ENCODE assay signal across 19 mouse cellular contexts in the genomic region with DNA sequence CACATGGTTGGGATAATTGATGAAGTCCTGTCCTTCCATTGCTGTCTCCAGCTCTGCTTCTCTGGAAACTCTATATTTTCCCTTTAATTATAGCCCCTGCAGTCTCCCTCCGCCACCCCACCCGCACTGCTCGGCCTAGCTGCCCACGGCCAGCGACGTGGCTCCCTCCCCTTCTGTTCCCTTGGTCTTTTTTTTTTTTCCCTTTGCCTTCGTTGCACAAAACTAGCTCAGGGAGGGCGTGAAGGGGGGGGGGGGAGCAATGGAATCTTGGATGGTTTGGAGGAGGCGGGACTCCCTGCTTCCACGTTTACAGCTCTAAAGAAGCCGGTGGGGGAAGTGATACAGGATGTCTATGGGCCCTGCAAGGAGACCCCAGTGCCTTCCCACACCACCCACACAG. TPM values are rescaled to one million over a fixed set of nuclear protein-coding genes. Genes with fewer than 3 reads are reported as not detected.
DNase-seq lines count a peak whose midpoint lies in the region; ATAC-seq and TF ChIP-seq lines count a peak whose summit lies in the region.
"Had no signal": no experiment of that assay in that cellular context is flagged by ENCODE, and none has a peak within 500 bp of the region (broad histone marks: within the 10 kb centered on the region; RNA-seq: fewer than 3 reads in every experiment).

No protein-coding gene starts in this region.

- intact Hi-C loops in heart, adult 2 months (cut with DNase I), result no loop called here

- WGBS in heart, adult 2 months, result 50% methylated on average over 11 of the region's 11 CpGs
- 20% methylated on average over 11 of the region's 11 CpGs for WGBS in kidney, postnatal 0 days
- WGBS in embryonic facial prominence, embryonic 14.5 days, result 20% methylated on average over 11 of the region's 11 CpGs
- WGBS in forebrain, embryonic 11.5 days, result 30% methylated on average over 11 of the region's 11 CpGs

- TF ChIP-seq EP300 in heart, adult 2 months (IDR thresholded peaks at IDR 0.05; ENCODE audit: insufficient read depth, low read depth, low read length), result no peak

- peak overlapping the region; percentile 38; the same call in 1 of the 2 replicates for H3K27ac ChIP-seq in heart, adult 2 months
- H3K27ac ChIP-seq in kidney, postnatal 0 days, result peak overlapping the region; percentile 72
- peak overlapping the region; percentile 96 for H3K27ac ChIP-seq in embryonic facial prominence, embryonic 14.5 days (replicated peaks; ENCODE audit: low read depth, low read length)
- H3K27ac ChIP-seq in forebrain, embryonic 11.5 days (ENCODE audit: low read depth, low read length), result no peak overlapping the region

- H3K4me1 ChIP-seq in heart, adult 2 months (ENCODE audit: control insufficient read depth, insufficient read depth, low read length), result peaks cover 3% of the 10 kb centered on the region; the same call in 1 of the 2 replicates
- H3K4me1 ChIP-seq in kidney, postnatal 0 days (replicated peaks; ENCODE audit: insufficient read depth, low read length), result peaks cover 26% of the 10 kb centered on the region
- H3K4me1 ChIP-seq in embryonic facial prominence, embryonic 14.5 days (ENCODE audit: control insufficient read depth, insufficient read depth, low read length), result peaks cover 42% of the 10 kb centered on the region
- H3K4me1 ChIP-seq in forebrain, embryonic 11.5 days (replicated peaks; ENCODE audit: control insufficient read depth, insufficient read depth, low read length), result peaks cover 3% of the 10 kb centered on the region; the same call in 1 of the 2 replicates

- no peaks in the 10 kb centered on the region for H3K36me3 ChIP-seq in heart, adult 2 months (ENCODE audit: control insufficient read depth, insufficient read depth, low read length)
- no peaks in the 10 kb centered on the region for H3K36me3 ChIP-seq in kidney, postnatal 0 days (ENCODE audit: insufficient read depth, low read length)
- H3K36me3 ChIP-seq in embryonic facial prominence, embryonic 14.5 days (ENCODE audit: control insufficient read depth, insufficient read depth, low read length), result peaks cover 20% of the 10 kb centered on the region
- no peaks in the 10 kb centered on the region for H3K36me3 ChIP-seq in forebrain, embryonic 11.5 days (ENCODE audit: control insufficient read depth, insufficient read depth, low read length)
- H3K36me3 ChIP-seq: G1E had no signal

- no peak overlapping the region for H3K9ac ChIP-seq in heart, adult 2 months (ENCODE audit: low read depth, low read length)
- H3K9ac ChIP-seq in kidney, postnatal 0 days (ENCODE audit: low read depth, low read length), result no peak overlapping the region
- H3K9ac ChIP-seq in embryonic facial prominence, embryonic 14.5 days (ENCODE audit: low read depth, low read length), result 0 out of 2 replicates have a peak overlapping the region, but pooled peaks have one; percentile 43
- no peak overlapping the region for H3K9ac ChIP-seq in forebrain, embryonic 11.5 days (ENCODE audit: low read length)

- no peaks in the 10 kb centered on the region for H3K27me3 ChIP-seq in heart, adult 2 months (ENCODE audit: control insufficient read depth, insufficient read depth, low read length)
- H3K27me3 ChIP-seq in kidney, postnatal 0 days (ENCODE audit: insufficient read depth, low read length), result 0 out of 2 replicates have a peak, but pooled peaks cover 6% of the 10 kb centered on the region
- H3K27me3 ChIP-seq in embryonic facial prominence, embryonic 14.5 days (replicated peaks; ENCODE audit: control insufficient read depth, insufficient read depth, low read length), result no peaks in the 10 kb centered on the region
- peaks cover 39% of the 10 kb centered on the region for H3K27me3 ChIP-seq in forebrain, embryonic 11.5 days (ENCODE audit: control insufficient read depth, insufficient read depth, low read length)

- ATAC-seq in kidney, postnatal 0 days (replicated peaks; ENCODE audit: low FRiP score, low read depth), result no peak
- no peak for ATAC-seq in embryonic facial prominence, embryonic 14.5 days (ENCODE audit: low read depth)
- ATAC-seq in forebrain, embryonic 11.5 days (replicated peaks; ENCODE audit: low FRiP score), result no peak
- ATAC-seq: forebrain, embryonic 16.5 days had no signal

- no peaks in the 10 kb centered on the region for H3K9me3 ChIP-seq in kidney, postnatal 0 days (replicated peaks; ENCODE audit: low read length)
- no peaks in the 10 kb centered on the region for H3K9me3 ChIP-seq in embryonic facial prominence, embryonic 14.5 days (ENCODE audit: control insufficient read depth, low read length)
- H3K9me3 ChIP-seq in forebrain, embryonic 11.5 days (ENCODE audit: control insufficient read depth, low read length), result no peaks in the 10 kb centered on the region
- H3K9me3 ChIP-seq: G1E; megakaryocyte, embryonic 14.5 days had no signal

- DNase-seq in heart, adult 2 months, result no peak
- DNase-seq in heart, adult 11 months, result no peak
- DNase-seq in kidney, postnatal 0 days (ENCODE audit: low spot score), result peak; percentile 43
- no peak for DNase-seq in kidney, postnatal 36 days
- DNase-seq in embryonic facial prominence, embryonic 14.5 days (ENCODE audit: low spot score), result peak; percentile 80
- DNase-seq in skeletal muscle tissue, adult 2 months (ENCODE audit: low read depth, low spot score), result peak; percentile 49
- no peak for DNase-seq in thymus, postnatal 10 days (ENCODE audit: low spot score in 2 of 2)
- no peak for DNase-seq in forebrain, embryonic 11.5 days (ENCODE audit: low spot score)
- DNase-seq: B cell, adult 2 months; cerebellum, adult 2 months; kidney, adult 2 months; layer of hippocampus, postnatal 36 days; liver; thymus, adult 18-20 months had no signal

- TF ChIP-seq CTCF in heart, adult 2 months (IDR thresholded peaks at IDR 0.05), result no peak
- no peak for TF ChIP-seq CTCF in kidney, postnatal 0 days (IDR thresholded peaks at IDR 0.05; ENCODE audit: low read depth)

- no peak overlapping the region for H3K4me3 ChIP-seq in heart, adult 2 months
- no peak overlapping the region for H3K4me3 ChIP-seq in kidney, postnatal 0 days (replicated peaks; ENCODE audit: low read depth, low read length)
- H3K4me3 ChIP-seq in embryonic facial prominence, embryonic 14.5 days (ENCODE audit: low read depth, low read length), result no peak overlapping the region; the same call in 1 of the 2 replicates
- no peak overlapping the region for H3K4me3 ChIP-seq in forebrain, embryonic 11.5 days (ENCODE audit: low read depth, low read length)
- H3K4me3 ChIP-seq: megakaryocyte, embryonic 14.5 days had no signal

- TF ChIP-seq POLR2A in heart, adult 2 months (IDR thresholded peaks at IDR 0.05; ENCODE audit: insufficient read depth, low read depth, low read length), result no peak

- no peaks in the 10 kb centered on the region for H3K79me2 ChIP-seq in heart, adult 2 months (replicated peaks; ENCODE audit: control insufficient read depth, insufficient read depth, low read length)

- H3K4me2 ChIP-seq in kidney, postnatal 0 days (ENCODE audit: low read length), result no peak overlapping the region; the same call in 1 of the 2 replicates
- H3K4me2 ChIP-seq in embryonic facial prominence, embryonic 14.5 days (ENCODE audit: low read depth, low read length), result peak overlapping the region; percentile 71
- no peak overlapping the region for H3K4me2 ChIP-seq in forebrain, embryonic 11.5 days (ENCODE audit: low read depth, low read length, severe bottlenecking)

RNA-seq across cellular contexts. Expression of a gene that starts 1.5 kb away (rescaled TPM):
- total RNA-seq in heart, adult 2 months (2021), result 10 to 100 TPM; 51.1 to 82.4 TPM
- 48.7 and 67.7 TPM in 2 replicates for polyA plus RNA-seq in heart, adult 2 months (2012; rRNA removed)
- polyA plus RNA-seq in kidney, postnatal 0 days (2015; fragmentation: Nextera tagmentation; extraction: Ambion mirVana), result 353 and 441 TPM in 2 replicates
- polyA plus RNA-seq in embryonic facial prominence, embryonic 14.5 days (2014; fragmentation: Nextera tagmentation; extraction: Ambion mirVana), result 3,653 and 4,731 TPM in 2 replicates
- polyA plus RNA-seq in forebrain, embryonic 11.5 days (2014; fragmentation: Nextera tagmentation; extraction: Ambion mirVana), result 163 and 164 TPM in 2 replicates
- total RNA-seq: monocyte, adult 5-6 weeks had no signal
- polyA plus RNA-seq: G1E had no signal

RNA-seq across cellular contexts. Expression of a gene that starts 32.9 kb away (rescaled TPM):
- total RNA-seq in heart, adult 2 months (2021), result not detected
- polyA plus RNA-seq in heart, adult 2 months (2012; rRNA removed), result 0.25 TPM in 1 of 2 replicates, not detected in the other
- polyA plus RNA-seq in kidney, postnatal 0 days (2015; fragmentation: Nextera tagmentation; extraction: Ambion mirVana), result not detected in 2 replicates
- polyA plus RNA-seq in embryonic facial prominence, embryonic 14.5 days (2014; fragmentation: Nextera tagmentation; extraction: Ambion mirVana), result 0.25 and 0.61 TPM in 2 replicates
- not detected in 2 replicates for polyA plus RNA-seq in forebrain, embryonic 11.5 days (2014; fragmentation: Nextera tagmentation; extraction: Ambion mirVana)
- total RNA-seq: G1E; heart, postnatal 25 days; layer of hippocampus, postnatal 36 days had no signal
- polyA plus RNA-seq: cerebellum, adult 2 months; forebrain, embryonic 16.5 days; G1E; kidney, adult 2 months had no signal

RNA-seq across cellular contexts. Expression of a gene that starts 41.6 kb away (rescaled TPM):
- 100 to 1,000 TPM; 149 to 200 TPM for total RNA-seq in heart, adult 2 months (2021)
- 1,109 and 1,504 TPM in 2 replicates for polyA plus RNA-seq in heart, adult 2 months (2012; rRNA removed)
- polyA plus RNA-seq in kidney, postnatal 0 days (2015; fragmentation: Nextera tagmentation; extraction: Ambion mirVana), result 0.28 and 0.52 TPM in 2 replicates
- 18.6 and 19.5 TPM in 2 replicates for polyA plus RNA-seq in embryonic facial prominence, embryonic 14.5 days (2014; fragmentation: Nextera tagmentation; extraction: Ambion mirVana)
- not detected in 2 replicates for polyA plus RNA-seq in forebrain, embryonic 11.5 days (2014; fragmentation: Nextera tagmentation; extraction: Ambion mirVana)
- total RNA-seq: monocyte, adult 5-6 weeks had no signal
- polyA plus RNA-seq: G1E had no signal

RNA-seq across cellular contexts. Expression of a gene that starts 56.3 kb away (rescaled TPM):
- total RNA-seq in heart, adult 2 months (2021), result 10 to 100 TPM; 49.3 to 52.0 TPM
- 22.3 and 23.8 TPM in 2 replicates for polyA plus RNA-seq in heart, adult 2 months (2012; rRNA removed)
- 10.3 and 10.6 TPM in 2 replicates for polyA plus RNA-seq in kidney, postnatal 0 days (2015; fragmentation: Nextera tagmentation; extraction: Ambion mirVana)
- polyA plus RNA-seq in embryonic facial prominence, embryonic 14.5 days (2014; fragmentation: Nextera tagmentation; extraction: Ambion mirVana), result 16.0 and 16.1 TPM in 2 replicates
- 17.2 and 18.6 TPM in 2 replicates for polyA plus RNA-seq in forebrain, embryonic 11.5 days (2014; fragmentation: Nextera tagmentation; extraction: Ambion mirVana)

Comparison
In these comparisons a context has a peak if more than half of its experiments do, and no peak if none do; other contexts are left out.
1. DNase-seq: peak in kidney, postnatal 0 days (single experiment), embryonic facial prominence, embryonic 14.5 days (single experiment) and skeletal muscle tissue, adult 2 months (single experiment); none in heart, adult 2 months (0 of 2), heart, adult 11 months (single experiment), kidney, postnatal 36 days (0 of 2), thymus, postnatal 10 days (0 of 2) and forebrain, embryonic 11.5 days (single experiment).
2. RNA of a gene that starts 41.6 kb away (polyA plus RNA-seq): 1,109 to 1,504 TPM in heart, adult 2 months; 18.6 to 19.5 TPM in embryonic facial prominence, embryonic 14.5 days, 0.28 to 0.52 TPM in kidney, postnatal 0 days and not detected in forebrain, embryonic 11.5 days; every median in the first group is over 10 times any median in the second.